Mouse (Mus musculus) bone marrow macrophage, adult 2 months (primary cell): Measurements from ENCODE around the gene N4bp2.

Experiments used
- CTCF ChIP-seq: IDR thresholded peaks from 2 replicates; pipeline ENCODE4 v1.5.1; 2012; ENCODE audit warnings: low read depth, mild to moderate bottlenecking, low read length, moderate library complexity
- POLR2A ChIP-seq: IDR thresholded peaks from 2 replicates; pipeline ENCODE4 v1.6.1; 2012; ENCODE audit warnings: mild to moderate bottlenecking, low read depth, low read length, borderline replicate concordance

DNA sequence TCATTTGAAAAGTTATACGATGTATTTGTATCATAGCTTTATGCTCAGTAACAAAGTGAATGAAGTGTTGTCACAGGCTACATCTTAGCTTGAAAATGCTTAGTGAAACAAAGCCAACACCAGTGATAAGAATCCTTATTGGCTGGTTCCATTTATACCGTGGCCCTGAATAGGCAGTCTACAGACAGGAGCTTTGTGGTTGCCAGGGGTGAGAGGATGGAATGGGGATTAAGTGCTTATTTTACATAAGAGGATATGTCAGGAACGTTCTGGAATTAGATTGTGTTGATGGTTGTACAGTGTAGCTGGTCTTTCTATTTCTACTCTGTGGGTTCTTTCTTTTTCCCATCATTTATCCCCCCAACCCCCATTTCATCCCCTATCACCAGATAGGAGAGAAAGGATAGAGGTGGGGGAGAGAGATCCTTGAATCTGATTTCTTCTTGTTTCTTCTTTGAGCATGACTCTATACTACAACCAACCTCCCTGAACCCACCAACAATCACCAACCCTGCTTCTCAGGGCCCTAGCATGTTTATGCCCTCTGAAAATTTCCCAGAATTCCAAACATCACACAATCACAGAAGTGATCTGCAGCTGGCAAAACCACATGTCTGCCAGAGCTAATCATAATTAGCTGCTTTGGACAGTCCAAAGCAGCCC lies 16.2 kb downstream of the N4bp2 start:
- no peak for TF ChIP-seq CTCF
- TF ChIP-seq POLR2A, result no peak
